Comparison of ENCODE assay signal across 18 mouse cellular contexts in the genomic region with DNA sequence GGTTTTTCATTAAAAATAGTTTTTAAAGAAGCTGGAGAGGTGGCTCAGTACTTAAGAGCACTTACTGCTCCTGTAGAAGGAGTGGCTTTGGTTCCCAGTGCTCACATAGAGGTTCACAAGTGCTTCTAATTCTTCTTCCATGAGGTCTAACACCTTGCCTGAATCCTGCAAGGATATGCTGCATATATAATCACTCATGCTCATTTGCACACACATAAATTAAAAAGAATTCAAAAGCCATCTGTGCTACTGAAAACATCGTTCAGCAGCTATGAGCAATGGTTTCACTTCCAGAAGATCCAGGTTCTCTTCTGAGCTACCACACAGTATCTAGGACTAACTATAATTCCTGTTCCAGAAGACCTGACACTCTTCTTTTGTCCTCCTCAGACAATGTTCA.
DNase-seq lines count a peak whose midpoint lies in the region; ATAC-seq and TF ChIP-seq lines count a peak whose summit lies in the region.
"Had no signal": no experiment of that assay in that cellular context is flagged by ENCODE, and none has a peak within 500 bp of the region (broad histone marks: within the 10 kb centered on the region; RNA-seq: fewer than 3 reads in every experiment).

No protein-coding gene starts in this region.

- intact Hi-C loops in heart, postnatal 36 days (cut with DNase I): no loop called here

- no peak overlapping the region for H3K4me3 ChIP-seq in forebrain, embryonic 14.5 days (ENCODE audit: low read depth, low read length)
- H3K4me3 ChIP-seq in forebrain, embryonic 11.5 days (ENCODE audit: low read depth, low read length): no peak overlapping the region
- no peak overlapping the region for H3K4me3 ChIP-seq in forebrain, embryonic 16.5 days (replicated peaks; ENCODE audit: low read length)
- H3K4me3 ChIP-seq in forebrain, postnatal 0 days (ENCODE audit: low read depth, low read length): no peak overlapping the region
- H3K4me3 ChIP-seq: embryonic facial prominence, embryonic 10.5 days; embryonic facial prominence, embryonic 12.5 days had no signal

- DNase-seq in forebrain, embryonic 14.5 days (ENCODE audit: low spot score): peak; percentile 45
- DNase-seq in forebrain, embryonic 11.5 days (ENCODE audit: low spot score): no peak
- DNase-seq in forebrain, postnatal 0 days: no peak
- peak; percentile 28 for DNase-seq in brain, adult 2 months (ENCODE audit: low read depth, low spot score)
- peak; percentile 51 for DNase-seq in brain, embryonic 14.5 days (ENCODE audit: low read depth)
- no peak for DNase-seq in heart, postnatal 36 days
- no peak for DNase-seq in ovary, postnatal 14 days (ENCODE audit: low spot score)
- DNase-seq: adrenal gland, adult 2 months; adrenal gland, postnatal 10 days; adrenal gland, postnatal 25 days; cerebellum, adult 11-12 months; cerebellum, adult 2 months; cerebellum, adult 9-10 months; cerebellum, postnatal 10 days; cerebellum, postnatal 25 days had no signal

- H3K4me1 ChIP-seq in forebrain, embryonic 14.5 days (ENCODE audit: control insufficient read depth, insufficient read depth, low read length): no peaks in the 10 kb centered on the region
- H3K4me1 ChIP-seq in forebrain, embryonic 11.5 days (replicated peaks; ENCODE audit: control insufficient read depth, insufficient read depth, low read length): no peaks in the 10 kb centered on the region
- no peaks in the 10 kb centered on the region for H3K4me1 ChIP-seq in forebrain, embryonic 16.5 days (replicated peaks; ENCODE audit: control insufficient read depth, insufficient read depth, low read length)
- H3K4me1 ChIP-seq in forebrain, postnatal 0 days (ENCODE audit: insufficient read depth): no peaks in the 10 kb centered on the region
- H3K4me1 ChIP-seq: embryonic facial prominence, embryonic 10.5 days; embryonic facial prominence, embryonic 12.5 days had no signal

- no peak for TF ChIP-seq CTCF in forebrain, postnatal 0 days (IDR thresholded peaks at IDR 0.05; ENCODE audit: low read depth)
- TF ChIP-seq CTCF in brain, embryonic 14.5 days (IDR thresholded peaks at IDR 0.05; ENCODE audit: borderline replicate concordance, extremely low read depth, insufficient read depth, insufficient read length): no peak

- TF ChIP-seq POLR2A in brain, embryonic 14.5 days (IDR thresholded peaks at IDR 0.05; ENCODE audit: borderline replicate concordance, extremely low read depth, insufficient read depth, insufficient read length, poor library complexity, severe bottlenecking): no peak

- no peaks in the 10 kb centered on the region for H3K27me3 ChIP-seq in forebrain, embryonic 14.5 days (replicated peaks; ENCODE audit: control insufficient read depth, insufficient read depth, low read length)
- H3K27me3 ChIP-seq in forebrain, embryonic 11.5 days (ENCODE audit: control insufficient read depth, insufficient read depth, low read length): no peaks in the 10 kb centered on the region
- H3K27me3 ChIP-seq in forebrain, embryonic 16.5 days (replicated peaks; ENCODE audit: control insufficient read depth, insufficient read depth, low read length): no peaks in the 10 kb centered on the region
- H3K27me3 ChIP-seq in forebrain, postnatal 0 days (ENCODE audit: insufficient read depth, low read length): no peaks in the 10 kb centered on the region
- H3K27me3 ChIP-seq: embryonic facial prominence, embryonic 12.5 days had no signal

- H3K4me2 ChIP-seq in forebrain, embryonic 14.5 days (ENCODE audit: low read length): no peak overlapping the region
- H3K4me2 ChIP-seq in forebrain, embryonic 11.5 days (ENCODE audit: low read depth, low read length, severe bottlenecking): no peak overlapping the region
- no peak overlapping the region for H3K4me2 ChIP-seq in forebrain, embryonic 16.5 days (ENCODE audit: low read length)
- no peak overlapping the region for H3K4me2 ChIP-seq in forebrain, postnatal 0 days (ENCODE audit: low read depth)
- H3K4me2 ChIP-seq: embryonic facial prominence, embryonic 12.5 days had no signal

- 59% methylated on average over 1 of the region's 1 CpGs for WGBS in forebrain, embryonic 14.5 days
- 82% methylated on average over 1 of the region's 1 CpGs for WGBS in forebrain, embryonic 11.5 days
- 47% methylated on average over 1 of the region's 1 CpGs for WGBS in forebrain, embryonic 16.5 days
- 39% methylated on average over 1 of the region's 1 CpGs for WGBS in forebrain, postnatal 0 days

- peak; percentile 23; the same call in 1 of the 2 replicates for ATAC-seq in forebrain, embryonic 14.5 days
- ATAC-seq in forebrain, embryonic 11.5 days (replicated peaks; ENCODE audit: low FRiP score): no peak
- peak; percentile 66 for ATAC-seq in forebrain, embryonic 16.5 days
- no peak for ATAC-seq in forebrain, postnatal 0 days

- H3K27ac ChIP-seq in forebrain, embryonic 14.5 days (ENCODE audit: low read depth, low read length): no peak overlapping the region
- H3K27ac ChIP-seq in forebrain, embryonic 11.5 days (ENCODE audit: low read depth, low read length): no peak overlapping the region
- no peak overlapping the region for H3K27ac ChIP-seq in forebrain, embryonic 16.5 days (ENCODE audit: low read length)
- H3K27ac ChIP-seq in forebrain, postnatal 0 days (ENCODE audit: low read depth, low read length): no peak overlapping the region
- H3K27ac ChIP-seq: embryonic facial prominence, embryonic 10.5 days; embryonic facial prominence, embryonic 12.5 days had no signal

- H3K9me3 ChIP-seq in forebrain, embryonic 14.5 days (replicated peaks; ENCODE audit: control insufficient read depth, low read length): no peaks in the 10 kb centered on the region
- H3K9me3 ChIP-seq in forebrain, embryonic 11.5 days (ENCODE audit: control insufficient read depth, low read length): no peaks in the 10 kb centered on the region
- H3K9me3 ChIP-seq in forebrain, embryonic 16.5 days (ENCODE audit: control insufficient read depth, low read length): no peaks in the 10 kb centered on the region
- H3K9me3 ChIP-seq in forebrain, postnatal 0 days (ENCODE audit: low read length): no peaks in the 10 kb centered on the region
- H3K9me3 ChIP-seq: embryonic facial prominence, embryonic 10.5 days; embryonic facial prominence, embryonic 12.5 days had no signal

- H3K36me3 ChIP-seq in forebrain, embryonic 14.5 days (ENCODE audit: control insufficient read depth, insufficient read depth, low read length): no peaks in the 10 kb centered on the region
- H3K36me3 ChIP-seq in forebrain, embryonic 11.5 days (ENCODE audit: control insufficient read depth, insufficient read depth, low read length): no peaks in the 10 kb centered on the region
- no peaks in the 10 kb centered on the region for H3K36me3 ChIP-seq in forebrain, embryonic 16.5 days (ENCODE audit: control insufficient read depth, insufficient read depth)
- H3K36me3 ChIP-seq in forebrain, postnatal 0 days (ENCODE audit: insufficient read depth): no peaks in the 10 kb centered on the region
- H3K36me3 ChIP-seq: embryonic facial prominence, embryonic 10.5 days; embryonic facial prominence, embryonic 12.5 days had no signal

- no peak overlapping the region for H3K9ac ChIP-seq in forebrain, embryonic 14.5 days (ENCODE audit: low read length)
- no peak overlapping the region for H3K9ac ChIP-seq in forebrain, embryonic 11.5 days (ENCODE audit: low read length)
- H3K9ac ChIP-seq in forebrain, embryonic 16.5 days (replicated peaks; ENCODE audit: low read depth, low read length): no peak overlapping the region
- H3K9ac ChIP-seq in forebrain, postnatal 0 days: no peak overlapping the region
- H3K9ac ChIP-seq: embryonic facial prominence, embryonic 12.5 days had no signal

Comparison
In these comparisons a context has a peak if more than half of its experiments do, and no peak if none do; other contexts are left out.
1. ATAC-seq: peak in forebrain, embryonic 14.5 days (single experiment) and forebrain, embryonic 16.5 days (single experiment); none in forebrain, embryonic 11.5 days (single experiment) and forebrain, postnatal 0 days (single experiment).
2. DNase-seq: peak in forebrain, embryonic 14.5 days (single experiment), brain, adult 2 months (single experiment) and brain, embryonic 14.5 days (single experiment); none in forebrain, embryonic 11.5 days (single experiment), forebrain, postnatal 0 days (single experiment), heart, postnatal 36 days (0 of 2) and ovary, postnatal 14 days (single experiment).